Mouse (Mus musculus) heart, embryonic 10.5 days (tissue): Measurements from ENCODE around the gene Numbl. TPM values are rescaled to one million over a fixed set of nuclear protein-coding genes. Genes with fewer than 3 reads are reported as not detected.
"Not testable (repeated sequence)": the region's sequence is repeated elsewhere in the genome, so short reads cannot be mapped to it uniquely, and the experiment has no call there.

Experiments used
- DNase-seq: peaks from one replicate; pipeline ENCODE4 v3.0.0-alpha.2; 2017; ENCODE audit warnings: low spot score
- H3K27ac ChIP-seq: fragments of 300-500 bp; sonication (generic); 2 replicates; pipeline ENCODE4 v1.5.1; 2016; ENCODE audit warnings: mild to moderate bottlenecking
- H3K27me3 ChIP-seq: fragments of 300-500 bp; sonication (generic); 2 replicates; pipeline ENCODE4 v1.6.1; 2016; ENCODE audit warnings: mild to moderate bottlenecking; ENCODE audit not compliant: poor library complexity, insufficient read depth, severe bottlenecking
- H3K36me3 ChIP-seq: fragments of 300-500 bp; sonication (generic); 2 replicates; pipeline ENCODE4 v1.6.1; 2016; ENCODE audit warnings: mild to moderate bottlenecking, moderate library complexity
- H3K4me1 ChIP-seq: fragments of 300-500 bp; sonication (generic); 2 replicates; pipeline ENCODE4 v1.6.1; 2016; ENCODE audit warnings: mild to moderate bottlenecking
- H3K4me3 ChIP-seq: fragments of 300-500 bp; sonication (generic); 2 replicates; pipeline ENCODE4 v1.5.1; 2016; ENCODE audit warnings: mild to moderate bottlenecking, moderate library complexity
- H3K9me3 ChIP-seq: fragments of 300-500 bp; sonication (generic); 2 replicates; pipeline ENCODE4 v1.6.1; 2016; ENCODE audit warnings: mild to moderate bottlenecking, moderate library complexity
- WGBS: fragments of 180-500 bp; shearing (Covaris S2); methylation state at CpG from one replicate; pipeline ENCODE4 v1.1.7; 2016; 5-methylcytosine and 5-hydroxymethylcytosine counted together
- polyA plus RNA-seq: library from polyadenylated mRNA; unstranded; fragments of >200 nt; fragmentation: Nextera tagmentation; extraction: Ambion mirVana; gene quantifications from 2 replicates; pipeline ENCODE4 v1.2.1, GENCODE M21; 2016

Numbl gene
- polyA plus RNA-seq, 1 experiment from 2014 or later: 9.6 TPM

DNA sequence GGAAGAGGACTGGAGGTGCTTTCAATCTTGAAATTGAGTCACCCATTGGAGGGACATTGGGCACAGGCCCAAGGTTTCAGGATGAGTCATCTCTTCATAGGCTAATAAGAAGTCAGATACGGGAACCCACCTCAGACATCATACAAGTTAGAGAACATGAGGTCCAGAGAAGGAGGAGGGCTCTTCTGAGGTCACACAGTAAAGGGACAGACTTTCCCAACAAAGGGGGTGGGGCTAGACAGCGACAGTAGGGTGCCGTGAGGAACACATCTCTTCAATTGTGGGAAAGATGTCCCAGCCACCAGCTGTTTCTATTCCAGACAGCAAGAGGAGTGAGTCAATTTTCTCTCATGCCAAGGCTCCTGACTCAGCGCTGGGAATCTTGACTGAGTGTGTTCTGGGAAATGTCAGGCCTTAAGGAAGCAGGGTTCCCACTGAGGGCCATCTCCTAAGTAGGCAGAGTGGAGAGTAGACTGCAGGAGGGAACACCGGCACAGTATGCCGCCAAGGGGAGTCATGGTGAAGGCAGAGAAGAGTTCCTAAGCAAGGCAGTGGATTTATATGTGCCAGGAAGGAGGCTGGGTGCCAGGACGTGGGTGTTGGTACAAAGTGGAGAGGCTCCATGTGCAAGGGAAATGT is 26.4 kb upstream of the Numbl start:
- Histone ChIP-seq H3K27me3 (no peaks in the 10 kb centered on the region), H3K4me3 (no peak overlapping the region), H3K36me3 (no peaks in the 10 kb centered on the region), H3K27ac (no peak overlapping the region), H3K9me3 (no peaks in the 10 kb centered on the region), H3K4me1 (peaks cover 28% of the 10 kb centered on the region)
- 73% methylated on average over 7 of the region's 7 CpGs for WGBS
- no peak for DNase-seq

DNA sequence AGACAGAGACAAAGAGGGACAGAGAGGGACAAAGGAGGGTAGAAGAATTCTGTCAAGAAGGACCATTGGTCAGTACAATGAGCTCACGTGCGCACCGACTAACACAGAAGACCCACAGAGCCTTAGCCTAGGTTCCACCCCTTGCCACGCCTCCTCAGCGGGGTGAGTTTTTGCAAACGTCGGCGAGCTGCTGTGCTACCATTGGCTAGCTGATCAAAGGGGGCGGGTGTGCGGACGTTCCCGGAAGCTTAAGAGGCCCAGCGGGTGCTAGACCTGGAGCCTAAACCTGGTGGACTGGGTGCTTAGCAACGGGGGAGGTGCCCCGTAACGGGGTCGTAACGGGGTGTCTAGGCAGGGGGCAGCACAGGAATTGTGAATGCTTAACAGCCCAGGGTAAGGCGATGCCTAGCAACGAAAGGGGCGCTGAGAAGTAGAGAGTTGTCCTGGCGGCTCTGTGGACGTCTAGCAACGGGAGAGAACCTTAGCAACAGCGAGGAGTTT is 25.4 kb upstream of the Numbl start, which contains the start of gene Coq8b:
Gene Coq8b (plus strand): TSS at position 243 of the 501 bp plus-strand sequence.
- peaks cover 17% of the 10 kb centered on the region for H3K4me1 ChIP-seq
- DNase-seq: peak; percentile 99
- WGBS: 0% methylated on average over 25 of the region's 25 CpGs
- H3K36me3 ChIP-seq: no peaks in the 10 kb centered on the region
- H3K9me3 ChIP-seq: no peaks in the 10 kb centered on the region
- peak within 1 kb of the TSS; percentile 85 for H3K27ac ChIP-seq
- no peaks in the 10 kb centered on the region for H3K27me3 ChIP-seq
- peak within 1 kb of the TSS; percentile 65 for H3K4me3 ChIP-seq

- peak overlapping the region; percentile 85 for H3K27ac ChIP-seq
- no peaks in the 10 kb centered on the region for H3K27me3 ChIP-seq
- H3K4me1 ChIP-seq: peaks cover 16% of the 10 kb centered on the region
- no peaks in the 10 kb centered on the region for H3K36me3 ChIP-seq
- H3K9me3 ChIP-seq: no peaks in the 10 kb centered on the region
- peak overlapping the region; percentile 65 for H3K4me3 ChIP-seq
- 3% methylated on average over 6 of the region's 6 CpGs for WGBS
- no peak for DNase-seq
These were observed 24.9 kb upstream of the Numbl start for GRCm38 (mm10) chr7:27233300-27233699.

DNA sequence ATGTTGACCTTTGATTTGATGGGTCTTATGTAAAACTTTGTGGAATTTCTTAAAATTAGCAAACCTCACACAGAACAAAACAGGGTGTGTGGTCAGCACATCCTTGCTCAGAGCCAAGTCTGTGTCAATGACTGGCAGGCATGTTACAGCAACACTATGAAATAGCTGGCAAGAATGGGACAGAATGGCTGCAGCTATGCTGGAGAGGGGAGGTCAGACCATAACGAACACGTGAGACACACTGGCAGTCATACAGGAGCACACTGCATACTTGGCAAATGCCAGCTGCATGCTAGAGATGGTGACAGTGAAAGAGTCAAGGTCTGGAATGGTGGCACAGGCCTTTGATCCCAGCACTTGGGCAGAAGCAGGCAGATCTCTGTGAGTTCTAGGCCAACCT is 22.5 kb upstream of the Numbl start:
- Histone ChIP-seq H3K36me3 (no peaks in the 10 kb centered on the region), H3K27ac (no peak overlapping the region), H3K9me3 (no peaks in the 10 kb centered on the region), H3K4me1 (peaks cover 12% of the 10 kb centered on the region), H3K27me3 (no peaks in the 10 kb centered on the region), H3K4me3 (no peak overlapping the region)
- no peak for DNase-seq
- WGBS: 88% methylated on average over 2 of the region's 2 CpGs

DNA sequence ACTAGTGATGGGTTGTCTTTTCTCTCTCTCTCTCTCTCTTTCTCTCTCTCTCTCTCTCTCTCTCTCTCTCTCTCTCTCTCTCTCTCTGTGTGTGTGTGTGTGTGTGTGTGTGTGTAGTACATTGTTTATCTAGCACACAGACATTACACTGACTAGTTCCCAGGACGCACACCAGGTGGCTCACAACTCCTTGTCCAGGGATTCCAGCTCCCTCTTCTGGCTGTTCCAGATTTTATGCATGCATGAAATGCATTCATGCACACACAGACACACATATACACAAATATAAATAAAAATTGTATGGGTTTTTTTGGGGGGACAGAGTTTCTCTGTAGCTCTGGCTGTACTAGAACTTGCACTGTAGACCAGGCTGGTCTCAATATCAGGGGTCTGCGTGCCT is 20.7 kb upstream of the Numbl start:
- WGBS: 85% methylated on average over 2 of the region's 2 CpGs
- Histone ChIP-seq H3K36me3 (peaks cover 8% of the 10 kb centered on the region), H3K9me3 (no peaks in the 10 kb centered on the region), H3K4me3 (no peak overlapping the region), H3K27me3 (no peaks in the 10 kb centered on the region), H3K27ac (no peak overlapping the region), H3K4me1 (peaks cover 10% of the 10 kb centered on the region)
- DNase-seq: no peak

DNA sequence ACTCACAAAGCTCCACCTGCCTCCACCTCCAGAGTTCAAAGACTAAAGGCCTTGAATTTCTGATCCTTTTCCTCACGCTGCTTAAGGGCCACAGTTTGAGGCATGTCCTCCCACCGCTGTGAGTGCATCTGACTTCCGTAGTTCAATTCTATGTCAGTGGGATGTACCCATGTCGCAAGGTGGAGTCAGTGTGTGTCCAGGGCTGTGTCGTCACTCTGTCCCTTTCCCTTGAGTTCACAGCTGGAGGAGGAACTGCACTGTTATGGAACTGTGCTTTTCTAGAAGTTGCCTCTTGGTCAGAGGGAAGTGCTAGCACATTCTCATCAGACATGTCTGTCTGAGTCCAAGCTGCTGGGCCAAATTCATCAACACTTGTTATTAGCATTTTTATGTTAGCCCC is 19.7 kb upstream of the Numbl start:
- peaks cover 5% of the 10 kb centered on the region for H3K4me1 ChIP-seq
- H3K36me3 ChIP-seq: peaks cover 14% of the 10 kb centered on the region
- WGBS: 80% methylated on average over 5 of the region's 5 CpGs

DNA sequence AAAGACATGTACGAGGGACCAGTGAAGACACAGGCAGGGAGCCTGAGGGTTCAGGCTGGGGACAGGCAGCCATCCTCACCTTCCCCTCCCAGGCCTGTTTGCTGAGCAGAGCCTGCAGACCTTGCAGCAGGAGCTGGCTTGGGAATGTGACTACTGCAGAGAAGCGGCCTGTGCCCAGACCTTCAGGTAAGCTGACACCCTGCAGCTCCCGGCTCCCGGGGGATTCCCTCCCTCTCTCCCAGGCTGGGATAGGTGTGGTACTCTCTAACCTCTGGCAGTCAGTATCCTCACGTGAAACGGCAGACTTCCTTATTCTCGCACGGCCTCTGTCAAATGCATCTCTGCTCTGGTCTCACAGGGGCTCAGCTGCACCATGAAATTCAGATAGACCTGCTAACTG is 15.0 kb upstream of the Numbl start:
- WGBS: 51% methylated on average over 8 of the region's 8 CpGs
- H3K27ac ChIP-seq: no peak overlapping the region
- no peaks in the 10 kb centered on the region for H3K9me3 ChIP-seq
- no peaks in the 10 kb centered on the region for H3K4me1 ChIP-seq
- DNase-seq: no peak
- H3K4me3 ChIP-seq: no peak overlapping the region
- no peaks in the 10 kb centered on the region for H3K27me3 ChIP-seq
- peaks cover 24% of the 10 kb centered on the region for H3K36me3 ChIP-seq

More for the DNA sequence above, 19.7 kb upstream of the Numbl start:
- Histone ChIP-seq H3K27me3 (no peaks in the 10 kb centered on the region), H3K9me3 (no peaks in the 10 kb centered on the region), H3K4me3 (no peak overlapping the region), H3K27ac (no peak overlapping the region)
- DNase-seq: no peak

- H3K27ac ChIP-seq, DNase-seq, H3K4me1 ChIP-seq, H3K9me3 ChIP-seq, H3K27me3 ChIP-seq, H3K4me3 ChIP-seq: not testable (repeated sequence)
- WGBS: 80% methylated on average over 2 of the region's 2 CpGs
- H3K36me3 ChIP-seq: peaks cover 24% of the 10 kb centered on the region
These were observed 14.1 kb upstream of the Numbl start for GRCm38 (mm10) chr7:27244088-27244487.

GRCm38 (mm10) chr7:27249146-27249545 is 9.1 kb upstream of the Numbl start:
- Histone ChIP-seq H3K9me3 (no peaks in the 10 kb centered on the region), H3K4me3 (no peak overlapping the region), H3K27ac (no peak overlapping the region), H3K36me3 (peaks cover 16% of the 10 kb centered on the region), H3K27me3 (no peaks in the 10 kb centered on the region), H3K4me1 (no peaks in the 10 kb centered on the region)
- 78% methylated on average over 2 of the region's 2 CpGs for WGBS
- DNase-seq: no peak

DNA sequence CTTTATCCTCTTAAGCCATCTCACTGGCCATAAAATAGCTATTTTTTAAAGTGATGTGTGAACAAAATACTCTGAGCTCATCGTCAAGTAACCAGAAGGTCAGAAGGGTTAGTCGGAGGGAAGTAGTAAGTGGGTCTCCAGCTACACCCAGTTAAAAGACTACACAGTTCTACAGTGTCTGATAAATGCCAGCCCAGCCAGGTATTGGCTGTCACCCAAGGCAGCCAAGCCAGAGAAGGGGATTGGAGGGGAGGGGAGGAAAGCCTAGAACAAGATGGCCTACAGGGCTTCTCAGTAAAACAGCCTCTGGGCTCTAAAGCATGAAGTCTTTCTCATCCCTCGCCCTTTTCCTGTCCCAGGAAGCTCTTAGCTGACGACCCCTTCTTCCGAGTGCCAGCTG is 8.3 kb upstream of the Numbl start:
- H3K4me3 ChIP-seq: no peak overlapping the region
- no peaks in the 10 kb centered on the region for H3K27me3 ChIP-seq
- H3K27ac ChIP-seq: no peak overlapping the region
- H3K4me1 ChIP-seq: no peaks in the 10 kb centered on the region
- peaks cover 20% of the 10 kb centered on the region for H3K36me3 ChIP-seq
- no peak for DNase-seq
- WGBS: 80% methylated on average over 5 of the region's 5 CpGs
- no peaks in the 10 kb centered on the region for H3K9me3 ChIP-seq

DNA sequence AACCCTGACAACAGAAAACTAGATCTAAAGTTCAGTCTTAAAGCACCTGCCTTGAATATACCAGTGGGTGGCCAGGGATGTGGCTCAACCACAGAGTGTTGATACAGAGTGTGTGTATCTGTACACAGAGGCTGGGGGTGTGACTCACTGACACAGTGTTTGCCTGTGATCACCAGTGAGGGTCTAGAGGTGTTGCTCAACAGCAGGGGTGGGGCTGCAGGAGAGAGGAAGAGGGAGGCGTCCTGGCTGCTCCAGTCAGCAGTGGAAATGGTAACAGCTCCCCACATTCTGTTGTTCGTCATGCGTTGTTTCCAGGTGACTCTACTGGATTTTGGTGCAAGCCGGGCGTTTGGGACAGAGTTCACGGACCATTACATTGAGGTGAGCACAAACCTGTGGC is 6.3 kb upstream of the Numbl start:
- Histone ChIP-seq H3K36me3 (peaks cover 11% of the 10 kb centered on the region; the same call in 1 of the 2 replicates), H3K27ac (no peak overlapping the region), H3K4me1 (peaks cover 15% of the 10 kb centered on the region), H3K4me3 (no peak overlapping the region), H3K9me3 (no peaks in the 10 kb centered on the region), H3K27me3 (no peaks in the 10 kb centered on the region)
- WGBS: 82% methylated on average over 6 of the region's 6 CpGs
- DNase-seq: no peak

DNA sequence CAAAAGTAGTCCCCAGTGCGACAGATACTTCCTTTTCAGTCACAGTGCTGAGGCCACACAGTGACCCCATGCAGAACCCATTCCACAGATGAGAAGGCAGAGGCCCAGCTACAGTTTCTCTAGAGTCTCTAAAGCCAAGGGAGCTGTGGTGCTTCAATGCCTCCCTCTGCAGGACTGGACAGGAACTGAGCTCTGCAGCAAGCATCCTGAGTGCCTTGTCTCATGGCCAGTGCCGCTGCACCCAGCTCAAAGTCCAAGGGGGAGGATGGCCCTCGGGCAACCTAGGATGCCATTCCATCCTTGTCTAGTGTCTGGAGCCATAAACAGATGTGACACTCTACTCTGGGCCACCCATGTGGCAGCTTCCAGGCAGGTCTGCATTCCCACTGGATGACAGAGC is 2.5 kb upstream of the Numbl start:
- Histone ChIP-seq H3K4me3 (no peak overlapping the region), H3K27me3 (no peaks in the 10 kb centered on the region), H3K36me3 (peaks cover 11% of the 10 kb centered on the region; the same call in 1 of the 2 replicates), H3K27ac (no peak overlapping the region; the same call in 1 of the 2 replicates), H3K9me3 (no peaks in the 10 kb centered on the region), H3K4me1 (peaks cover 37% of the 10 kb centered on the region)
- 48% methylated on average over 3 of the region's 3 CpGs for WGBS
- DNase-seq: no peak

DNA sequence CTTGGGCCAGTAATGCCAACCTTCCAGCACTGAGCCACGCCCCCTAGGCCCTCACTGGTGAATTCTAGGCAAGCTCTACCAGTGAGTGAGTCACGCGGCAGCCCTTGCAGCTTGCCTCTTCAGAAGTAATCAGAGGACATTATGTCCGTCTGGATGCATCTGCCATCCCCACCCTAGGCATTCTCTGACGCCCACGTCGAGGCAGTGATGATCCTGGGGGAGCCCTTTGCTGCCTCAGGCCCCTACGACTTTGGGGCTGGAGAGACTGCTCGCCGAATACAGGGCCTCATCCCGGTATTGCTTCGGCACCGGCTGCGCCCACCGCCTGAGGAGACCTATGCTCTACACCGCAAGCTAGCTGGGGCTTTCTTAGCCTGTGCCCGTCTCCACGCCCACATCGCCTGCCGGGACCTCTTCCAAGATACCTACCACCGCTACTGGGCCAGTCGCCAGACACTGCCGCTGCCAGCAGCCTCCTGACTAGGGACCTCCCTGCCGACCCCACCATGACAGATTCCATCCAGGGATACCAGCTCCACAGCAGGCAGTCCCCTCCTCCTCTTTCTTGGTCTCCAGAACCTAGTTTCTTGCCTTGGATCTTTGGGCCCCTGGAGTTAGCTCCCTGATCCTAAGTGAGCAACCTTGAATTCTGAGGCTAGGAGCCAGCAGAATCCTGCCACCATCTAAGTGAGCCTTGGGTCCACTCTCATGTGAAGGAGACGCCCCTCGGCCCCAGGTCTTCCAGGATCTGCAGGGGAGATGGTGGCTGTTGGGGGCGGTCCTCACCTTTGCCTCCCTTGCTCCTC is 984 bp upstream of the Numbl start:
- H3K4me3 ChIP-seq: peak overlapping the region; percentile 92
- H3K36me3 ChIP-seq: peaks cover 9% of the 10 kb centered on the region; the same call in 1 of the 2 replicates
- H3K27me3 ChIP-seq: no peaks in the 10 kb centered on the region
- no peak for DNase-seq
- peak overlapping the region; percentile 92 for H3K27ac ChIP-seq
- peaks cover 37% of the 10 kb centered on the region for H3K4me1 ChIP-seq
- H3K9me3 ChIP-seq: no peaks in the 10 kb centered on the region
- WGBS: 15% methylated on average over 27 of the region's 27 CpGs
